Mouse (Mus musculus): ENCODE measurements around the gene Psmb7.

The Psmb7 gene

DNA sequence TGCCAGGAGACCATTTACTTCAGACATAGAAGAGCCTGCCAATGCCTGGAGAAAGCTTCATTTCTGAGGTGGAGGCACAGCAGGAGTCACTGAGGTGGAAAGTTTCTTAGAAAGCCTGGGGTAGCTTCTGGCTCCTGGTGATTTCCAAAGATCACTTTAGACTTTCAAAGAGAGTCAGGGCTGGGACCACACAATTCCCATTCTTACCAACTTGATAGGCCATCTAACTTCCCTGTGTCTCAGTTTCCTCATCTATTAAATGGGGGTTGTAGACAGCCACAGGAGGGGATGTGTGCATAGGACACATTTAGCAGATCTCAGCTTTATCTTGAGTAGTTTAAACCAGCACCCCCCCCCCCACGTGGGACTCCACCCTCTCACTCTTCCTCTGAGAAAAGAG, 101.5 kb downstream of the Psmb7 start:
- DNase-seq, result no peak

DNA sequence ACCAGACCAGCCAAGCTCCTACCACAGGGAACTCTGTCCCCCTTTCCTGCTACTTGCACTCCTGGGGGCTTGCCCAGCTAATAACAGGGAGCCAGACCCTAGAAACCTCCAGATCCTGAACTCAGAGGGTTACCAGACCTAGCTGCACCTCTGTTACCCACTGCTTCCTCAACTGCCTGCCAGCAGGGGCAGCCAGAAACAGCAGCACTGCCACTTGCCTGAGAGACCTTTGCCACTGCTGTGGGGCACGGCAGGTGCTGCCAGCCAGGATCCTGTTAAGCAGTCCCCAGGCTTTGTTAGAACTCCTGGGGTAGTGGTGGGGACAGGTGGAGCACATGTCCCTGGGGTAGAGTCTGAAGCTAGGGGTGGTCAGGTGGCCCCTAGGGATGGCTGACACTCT, 102.3 kb downstream of the Psmb7 start:
- DNase-seq, result no peak

DNA sequence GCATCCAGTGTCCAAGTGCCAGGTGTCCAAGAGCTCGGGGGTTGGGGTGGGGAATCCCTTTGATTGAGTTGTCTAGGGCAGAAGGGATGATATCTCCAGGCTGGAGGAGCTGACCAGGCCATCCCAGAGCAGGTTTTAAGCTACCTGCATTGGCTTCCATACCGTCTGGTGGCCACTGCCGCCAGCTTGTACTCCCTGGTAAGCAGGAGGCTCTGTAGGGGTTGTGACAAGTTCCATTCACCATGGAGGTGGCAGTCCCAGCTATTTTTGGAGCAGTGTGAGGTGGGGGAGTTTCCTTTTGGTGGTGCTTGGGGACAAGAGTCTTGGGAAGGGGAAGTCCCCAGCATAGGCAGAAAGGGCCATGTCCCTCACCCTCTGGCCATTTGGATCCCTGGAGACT, 102.8 kb downstream of the Psmb7 start:
- no peak for DNase-seq

DNA sequence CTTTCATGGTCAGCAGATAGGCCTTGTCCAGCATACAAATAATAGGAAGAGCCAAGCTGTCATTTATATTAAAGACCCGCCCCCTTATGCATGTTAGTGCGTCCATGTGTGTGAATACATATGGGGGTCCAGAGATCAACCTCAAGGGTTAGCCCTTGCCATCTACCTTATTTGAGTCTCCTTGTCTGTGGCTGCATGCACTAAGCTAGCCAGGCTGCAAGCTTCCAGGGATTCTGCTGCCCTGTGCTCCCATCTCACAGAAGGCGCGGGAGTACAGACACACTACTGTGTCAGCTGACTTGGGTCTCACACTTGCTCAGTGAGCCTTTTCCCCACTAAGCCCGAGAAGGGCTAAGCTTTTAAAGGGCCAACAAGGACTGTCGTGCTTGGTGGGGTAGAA, 103.2 kb downstream of the Psmb7 start:
- DNase-seq, result no peak

DNA sequence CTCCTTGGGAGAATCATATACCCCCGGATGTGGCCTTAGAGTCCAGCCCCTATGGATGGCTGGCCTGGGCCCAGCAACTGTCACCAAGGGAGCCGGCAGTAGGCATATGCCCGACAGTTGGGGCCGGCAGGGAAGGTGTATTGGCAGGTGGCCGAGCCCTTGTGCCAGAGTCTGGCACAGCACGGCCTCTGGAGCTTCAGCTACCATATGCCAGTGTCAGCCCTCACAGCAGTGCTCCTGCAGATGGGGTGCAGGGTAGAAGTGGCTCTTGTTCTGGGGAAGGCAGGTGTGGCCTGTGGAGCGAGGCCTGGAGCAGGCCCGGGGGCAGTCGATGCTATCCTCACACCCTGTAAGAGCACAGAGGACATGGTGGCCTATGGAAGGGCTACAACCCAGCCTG, 104.2 kb downstream of the Psmb7 start:
- DNase-seq, result no peak

All from kidney, postnatal 14 days (tissue).